Mouse (Mus musculus) liver, embryonic 16.5 days (tissue): Measurements from ENCODE around the gene Msx3. TPM values are rescaled to one million over a fixed set of nuclear protein-coding genes. Genes with fewer than 3 reads are reported as not detected.

Source experiments
- ATAC-seq: fragments of 200-750 bp; cut with Nextera tagmentation; 2 replicates; pipeline ENCODE4 v1.8.0; 2017; ENCODE audit warnings: low read depth, mild to moderate bottlenecking, moderate number of reproducible peaks, moderate library complexity
- H3K27ac ChIP-seq: fragments of 300-500 bp; sonication (generic); 2 replicates; pipeline ENCODE4 v1.5.1; 2014; ENCODE audit warnings: mild to moderate bottlenecking, low read length
- H3K27me3 ChIP-seq: fragments of 300-500 bp; sonication (generic); 2 replicates; pipeline ENCODE4 v1.6.1; 2014; ENCODE audit warnings: low read depth, low read length, mixed read lengths; ENCODE audit not compliant: control insufficient read depth, insufficient read depth
- H3K36me3 ChIP-seq: fragments of 300-500 bp; sonication (generic); 2 replicates; pipeline ENCODE4 v1.6.1; 2014; ENCODE audit warnings: mild to moderate bottlenecking; ENCODE audit not compliant: control insufficient read depth, insufficient read depth
- H3K4me1 ChIP-seq: fragments of 300-500 bp; sonication (generic); 2 replicates; pipeline ENCODE4 v1.6.1; 2014; ENCODE audit warnings: low read depth, low read length, mixed read lengths; ENCODE audit not compliant: control insufficient read depth
- H3K4me2 ChIP-seq: fragments of 300-500 bp; sonication (generic); 2 replicates; pipeline ENCODE4 v1.6.1; 2014; ENCODE audit warnings: low read depth, low read length, mixed read lengths
- H3K4me3 ChIP-seq: fragments of 300-500 bp; sonication (generic); 2 replicates; pipeline ENCODE4 v1.5.1; 2014; ENCODE audit warnings: low read depth, mild to moderate bottlenecking, low read length
- H3K9ac ChIP-seq: fragments of 300-500 bp; sonication (generic); 2 replicates; pipeline ENCODE4 v1.6.1; 2014; ENCODE audit warnings: low read depth, low read length
- H3K9me3 ChIP-seq: fragments of 300-500 bp; sonication (generic); replicated peaks from 2 replicates; pipeline ENCODE4 v1.6.1; 2016; ENCODE audit warnings: low read length; ENCODE audit not compliant: control insufficient read depth
- WGBS: fragments of 180-500 bp; shearing (Covaris S2); extraction: QIAGEN DNeasy Blood & Tissue Kit; methylation state at CpG from one replicate; pipeline ENCODE4 v1.1.7; 2014; ENCODE audit not compliant: insufficient replicate concordance; 5-methylcytosine and 5-hydroxymethylcytosine counted together
- polyA plus RNA-seq: library from polyadenylated mRNA; unstranded; fragments of >200 nt; fragmentation: Nextera tagmentation; extraction: Ambion mirVana; gene quantifications from 2 replicates; pipeline ENCODE4 v1.2.1, GENCODE M21; 2015

Gene Msx3
- polyA plus RNA-seq, 1 experiment from 2014 or later, result not detected

DNA sequence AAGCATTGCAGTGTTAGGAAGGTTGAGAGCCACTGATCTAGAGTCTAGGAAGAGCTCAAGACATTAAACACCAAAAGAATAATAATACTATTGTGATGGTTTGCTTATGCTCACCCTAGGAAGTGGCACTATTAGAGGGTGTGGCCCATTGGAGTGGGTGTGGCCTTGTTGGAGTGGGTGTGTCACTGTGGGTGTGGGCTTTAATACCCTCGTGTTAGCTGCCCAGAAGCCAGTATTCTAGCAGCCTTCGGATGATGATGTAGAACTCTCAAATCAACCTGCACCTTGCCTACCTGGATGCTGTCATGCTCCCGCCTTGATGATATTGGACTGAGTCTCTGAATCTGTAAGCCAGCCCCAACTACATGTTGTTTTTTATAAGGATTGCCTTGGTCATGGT is 6.2 kb downstream of the Msx3 start:
- H3K4me3 ChIP-seq, result no peak overlapping the region
- ATAC-seq, result peak; percentile 58
- H3K27ac ChIP-seq, result no peak overlapping the region
- no peak overlapping the region for H3K9ac ChIP-seq
- H3K4me1 ChIP-seq, result peaks cover 4% of the 10 kb centered on the region
- 50% methylated on average over 3 of the region's 3 CpGs for WGBS
- no peak overlapping the region for H3K4me2 ChIP-seq
- H3K9me3 ChIP-seq, result no peaks in the 10 kb centered on the region
- H3K36me3 ChIP-seq, result no peaks in the 10 kb centered on the region
- H3K27me3 ChIP-seq, result peaks cover 27% of the 10 kb centered on the region

DNA sequence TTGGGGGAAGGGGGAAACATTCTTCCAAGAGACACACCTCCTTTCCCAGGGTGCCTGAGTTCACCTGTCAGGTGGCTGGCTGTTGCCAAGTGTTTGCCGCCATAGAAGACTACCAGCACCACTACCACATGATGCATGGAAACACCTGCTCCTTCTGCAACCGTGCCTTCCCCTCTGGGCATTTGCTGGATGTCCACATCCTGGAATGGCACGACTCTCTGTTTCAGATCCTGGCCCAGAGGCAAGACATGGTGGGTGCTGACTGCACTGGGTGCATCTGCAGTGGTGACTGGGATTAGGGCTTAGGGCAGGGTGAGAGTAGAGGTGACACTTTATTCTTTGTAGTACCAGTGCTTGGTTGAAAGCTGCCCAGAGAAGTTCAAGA is 11.7 kb downstream of the Msx3 start:
- Histone ChIP-seq H3K4me1 (peaks cover 11% of the 10 kb centered on the region), H3K27ac (no peak overlapping the region), H3K9ac (peak overlapping the region; percentile 88), H3K4me2 (peak overlapping the region; percentile 92), H3K36me3 (peaks cover 6% of the 10 kb centered on the region), H3K9me3 (no peaks in the 10 kb centered on the region), H3K4me3 (peak overlapping the region; percentile 89), H3K27me3 (no peaks in the 10 kb centered on the region)
- ATAC-seq, result no peak
- WGBS, result 68% methylated on average over 3 of the region's 3 CpGs

DNA sequence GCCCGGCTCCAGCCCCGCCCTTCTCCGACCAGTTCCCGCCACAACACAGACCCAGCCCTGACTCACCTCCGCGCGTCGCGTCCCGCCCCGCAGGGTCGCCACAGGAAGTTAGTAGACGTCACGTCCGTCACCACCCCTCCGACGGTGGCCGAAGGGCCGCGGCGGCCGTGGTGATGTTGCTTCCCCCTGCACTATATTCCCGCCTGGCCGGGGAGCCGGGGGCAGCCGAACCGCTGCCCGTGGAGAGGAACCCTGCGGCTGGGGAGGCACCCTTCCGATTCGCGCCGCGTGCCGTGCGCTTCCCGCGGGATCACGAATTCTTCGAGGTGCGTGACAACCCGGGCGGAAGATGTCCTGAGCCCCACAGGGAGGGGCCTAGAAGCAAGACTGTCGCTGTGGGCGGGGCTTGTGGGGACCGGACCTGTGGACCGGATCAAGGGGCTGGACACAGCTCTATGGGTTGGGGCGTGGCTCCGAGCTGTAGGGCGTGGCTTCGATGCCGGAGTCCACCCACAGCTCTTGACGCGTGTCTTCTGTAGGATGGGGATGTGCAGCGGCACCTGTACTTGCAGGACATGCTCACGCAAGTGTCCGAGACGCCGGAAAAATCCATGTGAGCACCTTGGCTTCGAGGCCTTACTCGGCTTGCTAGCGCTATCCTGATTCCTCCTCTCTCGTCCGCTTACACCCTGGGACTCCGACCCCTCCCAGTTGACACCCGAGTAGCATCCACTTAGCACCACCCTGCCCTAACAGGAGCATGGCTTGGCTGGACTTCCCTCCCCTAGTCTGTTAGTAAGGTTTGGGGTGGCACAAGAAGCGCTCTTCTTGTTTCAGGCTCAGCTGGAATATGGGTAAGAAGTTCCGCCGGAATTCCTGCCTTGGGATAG is 12.4 kb downstream of the Msx3 start, which contains the start of the genes Zfp511 and Tubgcp2:
Gene Zfp511, plus strand, starts transcription at position 111 of the 890 bp plus-strand sequence.
Gene Tubgcp2, minus strand, starts transcription at position 389 of the 890 bp plus-strand sequence.
- Histone ChIP-seq H3K36me3 (peaks cover 12% of the 10 kb centered on the region), H3K4me1 (peaks cover 11% of the 10 kb centered on the region), H3K9ac (peak within 1 kb of the TSS; percentile 88), H3K4me2 (peak within 1 kb of the TSS; percentile 92), H3K27me3 (no peaks in the 10 kb centered on the region), H3K9me3 (no peaks in the 10 kb centered on the region), H3K4me3 (peak within 1 kb of the TSS; percentile 89), H3K27ac (peak within 1 kb of the TSS; percentile 88)
- peak; percentile 98 for ATAC-seq
- 2% methylated on average over 69 of the region's 69 CpGs for WGBS

DNA sequence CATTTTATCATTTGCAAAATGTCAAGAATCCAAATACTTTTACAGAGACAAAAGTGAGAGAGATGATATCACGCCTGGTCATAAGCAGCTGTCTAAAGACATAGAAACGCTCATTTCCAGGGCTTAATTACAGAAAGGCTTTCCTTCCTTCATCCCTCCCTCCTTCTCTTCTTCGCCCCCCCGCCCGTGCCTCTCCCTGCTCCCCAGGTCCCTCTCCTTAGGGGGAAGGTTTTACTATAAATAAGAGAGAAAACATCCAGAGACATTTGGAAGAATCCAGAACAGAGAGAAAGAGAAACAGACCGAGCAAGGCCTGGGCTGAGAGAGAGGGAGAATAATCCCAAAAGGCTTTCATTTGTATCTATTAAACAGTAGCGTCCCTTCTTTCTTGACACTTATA is 13.4 kb downstream of the Msx3 start:
- WGBS, result 8% methylated on average over 7 of the region's 7 CpGs
- peak overlapping the region; percentile 89 for H3K4me3 ChIP-seq
- no peaks in the 10 kb centered on the region for H3K27me3 ChIP-seq
- no peak for ATAC-seq
- H3K36me3 ChIP-seq, result peaks cover 21% of the 10 kb centered on the region
- peaks cover 11% of the 10 kb centered on the region for H3K4me1 ChIP-seq
- H3K9me3 ChIP-seq, result no peaks in the 10 kb centered on the region
- peak overlapping the region; percentile 92 for H3K4me2 ChIP-seq
- peak overlapping the region; percentile 88 for H3K27ac ChIP-seq
- peak overlapping the region; percentile 88 for H3K9ac ChIP-seq

DNA sequence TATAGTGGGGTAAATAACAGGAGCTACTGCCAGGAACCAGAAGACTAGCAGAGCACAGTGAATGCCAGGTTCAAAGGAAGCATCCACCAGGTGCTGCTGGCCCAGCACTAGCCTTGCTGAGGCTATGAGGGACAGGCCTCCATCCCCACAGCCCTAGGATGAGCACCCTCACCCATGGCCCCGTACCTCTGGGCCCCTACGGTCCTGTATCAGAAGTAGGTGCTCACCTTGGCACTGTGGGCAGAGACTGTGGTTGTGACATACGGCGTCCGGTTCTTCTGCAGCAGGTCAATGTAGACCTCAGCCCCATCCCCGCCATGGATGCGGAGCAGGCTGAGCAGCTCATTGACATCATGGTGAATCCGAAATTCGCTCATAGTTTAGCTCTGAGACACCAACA is 15.5 kb downstream of the Msx3 start:
- Histone ChIP-seq H3K4me1 (peaks cover 11% of the 10 kb centered on the region), H3K9me3 (no peaks in the 10 kb centered on the region), H3K9ac (no peak overlapping the region), H3K27me3 (no peaks in the 10 kb centered on the region), H3K36me3 (peaks cover 40% of the 10 kb centered on the region), H3K4me3 (no peak overlapping the region), H3K4me2 (no peak overlapping the region), H3K27ac (no peak overlapping the region)
- 85% methylated on average over 9 of the region's 9 CpGs for WGBS
- no peak for ATAC-seq

DNA sequence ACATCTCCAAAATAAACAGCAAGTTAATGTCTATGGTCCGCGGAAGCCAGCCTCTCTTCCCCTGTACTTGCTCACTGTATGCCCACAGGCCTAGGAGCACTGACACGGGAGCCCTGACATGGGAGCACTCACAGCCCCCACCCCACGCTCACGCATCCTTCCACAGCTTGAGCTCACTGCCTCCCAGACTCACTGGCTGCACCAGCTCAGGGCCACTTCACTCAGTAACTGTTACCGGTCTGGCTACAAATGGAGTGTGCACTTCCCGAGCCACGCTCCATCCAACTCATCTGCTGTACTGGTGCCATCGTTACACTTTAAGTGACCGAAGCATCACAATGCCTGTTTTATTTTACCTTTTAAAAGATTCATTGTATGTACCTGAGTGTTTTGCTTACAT is 16.5 kb downstream of the Msx3 start:
- no peak overlapping the region for H3K27ac ChIP-seq
- WGBS, result 89% methylated on average over 10 of the region's 10 CpGs
- H3K4me2 ChIP-seq, result no peak overlapping the region
- H3K9me3 ChIP-seq, result no peaks in the 10 kb centered on the region
- no peaks in the 10 kb centered on the region for H3K27me3 ChIP-seq
- no peak overlapping the region for H3K9ac ChIP-seq
- H3K4me1 ChIP-seq, result peaks cover 11% of the 10 kb centered on the region
- no peak overlapping the region for H3K4me3 ChIP-seq
- ATAC-seq, result no peak
- peaks cover 45% of the 10 kb centered on the region for H3K36me3 ChIP-seq

DNA sequence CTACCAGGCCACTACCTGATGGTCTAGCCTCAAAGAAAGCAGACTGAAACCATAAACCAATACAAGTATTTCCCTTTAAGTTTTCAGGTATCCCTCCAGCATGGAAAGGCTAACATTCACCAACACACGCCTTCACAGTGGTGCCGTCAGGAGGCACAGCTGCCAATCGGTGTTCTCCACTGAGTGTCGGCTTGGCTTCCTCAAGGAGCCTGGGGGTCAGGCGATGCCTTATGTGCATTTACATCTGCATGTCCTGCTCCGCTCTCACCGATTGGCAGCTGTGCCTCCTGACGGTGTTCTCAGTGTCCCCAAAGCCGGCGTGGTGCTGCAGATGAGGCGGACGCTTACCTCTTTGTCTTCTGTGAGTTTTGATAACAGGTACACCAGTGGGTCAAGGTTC is 17.1 kb downstream of the Msx3 start:
- 92% methylated on average over 12 of the region's 12 CpGs for WGBS
- ATAC-seq, result no peak
- Histone ChIP-seq H3K36me3 (peaks cover 45% of the 10 kb centered on the region), H3K9me3 (no peaks in the 10 kb centered on the region), H3K9ac (no peak overlapping the region), H3K4me2 (no peak overlapping the region), H3K27me3 (no peaks in the 10 kb centered on the region), H3K4me3 (no peak overlapping the region), H3K4me1 (peaks cover 6% of the 10 kb centered on the region), H3K27ac (no peak overlapping the region)

DNA sequence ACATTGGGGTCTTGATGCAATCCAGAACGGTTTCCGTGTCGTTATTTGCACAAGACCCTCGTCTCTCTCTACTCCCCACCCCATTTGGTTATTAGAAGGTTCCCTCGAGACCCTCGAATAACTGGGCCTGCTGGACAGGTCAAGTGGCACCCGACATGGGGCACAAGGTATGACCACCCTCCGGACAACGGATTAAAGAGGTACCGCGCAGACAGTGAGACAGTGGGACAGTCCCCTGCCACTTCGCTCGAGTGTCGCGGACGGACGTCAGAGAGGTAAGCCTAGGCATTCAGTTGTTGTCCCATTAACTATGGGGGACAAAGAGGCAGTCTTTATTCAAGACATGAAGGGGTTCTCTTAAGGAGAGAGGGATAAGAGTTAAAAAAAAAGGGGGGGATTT is 37.6 kb downstream of the Msx3 start:
- no peak for ATAC-seq
- peaks cover 7% of the 10 kb centered on the region for H3K36me3 ChIP-seq
- no peaks in the 10 kb centered on the region for H3K27me3 ChIP-seq
- no peak overlapping the region for H3K4me2 ChIP-seq
- H3K9ac ChIP-seq, result no peak overlapping the region
- H3K27ac ChIP-seq, result no peak overlapping the region
- H3K4me3 ChIP-seq, result no peak overlapping the region
- H3K9me3 ChIP-seq, result no peaks in the 10 kb centered on the region
- H3K4me1 ChIP-seq, result no peaks in the 10 kb centered on the region
- WGBS, result 89% methylated on average over 17 of the region's 17 CpGs

DNA sequence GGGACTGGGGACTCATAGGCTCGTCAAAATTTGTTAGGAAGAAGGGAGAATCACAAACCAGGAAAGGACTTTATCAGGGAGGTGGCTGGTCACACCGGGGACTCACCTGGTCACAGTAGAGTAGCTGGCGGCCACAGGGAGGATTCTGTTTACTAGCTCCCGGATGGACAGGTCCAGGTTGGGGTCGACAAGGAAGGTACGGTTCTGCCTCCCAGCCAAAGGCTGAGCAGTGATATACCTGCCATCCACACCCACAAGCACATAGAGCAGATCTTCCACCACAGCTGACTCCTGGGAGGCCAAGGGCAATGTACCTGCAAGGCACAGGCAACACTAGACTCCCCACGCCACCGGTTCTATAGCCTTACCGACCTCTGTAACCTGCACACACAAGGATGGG is 41.1 kb downstream of the Msx3 start:
- 85% methylated on average over 9 of the region's 9 CpGs for WGBS
- peaks cover 17% of the 10 kb centered on the region for H3K36me3 ChIP-seq

More for the DNA sequence above, 41.1 kb downstream of the Msx3 start:
- ATAC-seq, result no peak
- no peak overlapping the region for H3K9ac ChIP-seq
- H3K27me3 ChIP-seq, result no peaks in the 10 kb centered on the region
- no peak overlapping the region for H3K4me3 ChIP-seq
- no peaks in the 10 kb centered on the region for H3K9me3 ChIP-seq
- H3K4me1 ChIP-seq, result no peaks in the 10 kb centered on the region
- no peak overlapping the region for H3K4me2 ChIP-seq
- no peak overlapping the region for H3K27ac ChIP-seq
